Mouse (Mus musculus) regulatory T cell (primary cell): ENCODE measurements around the gene Pdcd6.

Source experiments
- in situ Hi-C: fragments of 300-600 bp; cut with MboI, MseI; formaldehyde crosslinking; loops from one replicate; pipeline ENCODE4 v1.15.1; 2025; ENCODE audit warnings: high pct_unique_total_duplicates

Gene Pdcd6

GRCm38 (mm10) chr13:74317170-74317849 is at the start of gene Pdcd6:
TSS of gene Pdcd6 (minus strand) at chr13:74317580.
- in situ Hi-C loops: loop anchor here (5.0 kb wide), 1 partner anchor 605 kb away; no protein-coding TSS in a partner anchor

DNA sequence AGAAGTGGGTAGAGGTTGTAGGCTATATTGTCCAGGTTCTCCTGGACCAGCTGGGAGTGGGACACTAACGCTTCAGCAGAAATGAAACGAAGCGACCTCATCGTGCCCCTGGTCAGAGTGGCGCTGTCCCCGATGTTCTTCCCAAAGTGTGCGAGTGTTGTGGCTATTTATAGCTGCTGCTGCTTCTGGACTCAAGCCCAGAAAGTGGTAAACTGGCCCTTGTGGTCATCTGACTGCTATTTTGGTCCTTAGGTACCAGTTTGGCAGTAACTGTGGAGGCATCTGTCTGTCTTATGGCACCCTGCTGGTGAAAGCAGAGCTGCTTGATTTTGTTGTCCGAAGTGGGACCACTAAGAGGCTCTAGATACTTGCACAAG is 46.5 kb upstream of the Pdcd6 start, which contains the start of gene Lrrc14b:
Lrrc14b (minus strand) TSS at position 147 of the 377 bp plus-strand sequence.
- in situ Hi-C loops: loop anchor here (25.0 kb wide), 1 partner anchor 1473 kb away; the partner anchor contains the start of gene Glrx

DNA sequence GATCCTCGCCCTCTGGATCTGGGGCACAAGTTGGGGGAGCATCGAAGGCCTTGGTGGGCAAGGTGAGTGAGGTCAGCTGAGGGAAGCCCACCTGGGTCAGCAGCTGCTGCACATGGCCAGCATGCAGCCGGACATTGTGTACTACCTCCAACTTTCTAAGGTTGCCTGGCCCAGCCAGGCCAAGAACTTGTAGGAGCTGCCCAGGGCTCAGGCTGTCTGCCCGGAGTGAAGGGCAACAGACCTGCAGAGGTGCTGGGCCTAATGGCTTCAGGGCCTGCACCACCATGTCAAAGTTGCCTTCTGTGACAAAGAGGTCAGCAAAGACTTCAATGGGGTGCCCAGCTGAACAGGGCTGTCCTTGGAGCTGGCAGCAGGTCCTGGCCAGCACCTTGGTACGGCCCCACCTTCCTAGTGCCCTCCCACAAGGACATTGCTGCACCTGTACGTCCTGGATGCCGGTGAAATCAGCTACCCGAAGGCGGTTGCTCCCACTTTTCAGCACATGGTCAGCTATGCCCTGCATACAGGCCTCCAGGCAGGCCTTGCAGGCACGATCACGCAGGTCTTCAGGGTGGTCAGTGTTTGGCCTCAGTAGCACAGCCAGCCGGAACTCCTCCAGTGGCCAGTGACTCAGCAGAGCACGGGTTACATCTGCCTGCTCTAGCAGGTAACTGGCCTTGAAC is 45.9 kb upstream of the Pdcd6 start:
- in situ Hi-C loops: loop anchor here (25.0 kb wide), 1 partner anchor 1474 kb away; the partner anchor contains the start of gene Glrx

DNA sequence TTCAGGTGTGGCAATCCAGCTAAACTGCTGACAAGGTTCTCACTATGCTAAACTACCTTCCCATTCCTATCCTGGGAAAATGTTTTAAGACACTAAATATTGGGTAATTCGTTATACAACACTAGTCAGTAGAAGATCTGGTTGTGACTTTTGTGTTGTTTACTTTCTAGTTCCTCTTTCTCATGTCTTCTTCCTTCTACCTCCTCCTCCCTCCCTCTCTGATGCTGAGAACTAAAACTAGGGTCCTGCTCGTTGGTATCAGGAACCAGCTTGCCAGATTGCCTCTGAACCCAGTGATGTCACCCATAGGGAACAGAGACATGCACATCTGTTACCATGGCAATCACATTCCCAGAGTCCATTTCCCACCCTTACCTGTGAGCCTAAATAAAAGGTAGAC is 44.8 kb upstream of the Pdcd6 start:
- in situ Hi-C loops: loop anchor here (25.0 kb wide), 1 partner anchor 1475 kb away; the partner anchor contains the start of gene Glrx

DNA sequence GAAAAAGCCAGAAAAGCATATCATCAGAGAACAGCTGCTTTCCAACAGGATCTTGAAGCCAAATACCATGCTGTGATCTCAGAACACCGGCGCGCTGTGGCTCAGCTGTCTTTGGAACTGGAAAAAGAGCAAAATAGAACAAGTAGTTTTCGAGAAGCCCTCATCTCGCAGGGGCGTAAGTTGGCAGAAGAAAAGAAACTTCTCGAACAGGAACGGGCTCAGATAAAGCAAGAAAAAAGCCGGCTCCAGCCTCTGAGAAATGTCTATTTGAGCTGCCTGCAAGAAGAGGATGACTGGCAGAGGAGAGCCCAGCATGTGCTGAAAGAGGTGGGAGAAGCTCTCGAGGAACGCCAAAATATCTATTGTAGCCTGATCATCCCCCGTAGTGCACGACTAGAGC is 39.1 kb upstream of the Pdcd6 start:
- in situ Hi-C loops: loop anchor here (25.0 kb wide), 1 partner anchor 1481 kb away; the partner anchor contains the start of gene Glrx

GRCm38 (mm10) chr13:74350435-74350906 is 33.1 kb upstream of the Pdcd6 start:
- in situ Hi-C loops: loop anchor here (25.0 kb wide), 1 partner anchor 1487 kb away; the partner anchor contains the start of gene Glrx

- in situ Hi-C loops: loop anchor here (10.0 to 25.0 kb wide), 2 partner anchors 185 to 1488 kb away; partner anchors contain the start of gene Glrx
These were observed 32.4 kb upstream of the Pdcd6 start, which contains the start of the genes Sdha and Ccdc127 for GRCm38 (mm10) chr13:74349566-74350434. TSS of gene Sdha (minus strand) at chr13:74350280. TSS of gene Ccdc127 (plus strand) at chr13:74350309.

GRCm38 (mm10) chr13:74341036-74341435 is 23.7 kb upstream of the Pdcd6 start:
- in situ Hi-C loops: loop anchor here (10.0 kb wide), 1 partner anchor 194 kb away; no protein-coding TSS in a partner anchor

GRCm38 (mm10) chr13:74329321-74329720 is 11.9 kb upstream of the Pdcd6 start:
- in situ Hi-C loops: no loop called here

GRCm38 (mm10) chr13:74316789-74317169 is 601 bp downstream of the Pdcd6 start:
- in situ Hi-C loops: loop anchor here (5.0 kb wide), 1 partner anchor 604 kb away; no protein-coding TSS in a partner anchor

DNA sequence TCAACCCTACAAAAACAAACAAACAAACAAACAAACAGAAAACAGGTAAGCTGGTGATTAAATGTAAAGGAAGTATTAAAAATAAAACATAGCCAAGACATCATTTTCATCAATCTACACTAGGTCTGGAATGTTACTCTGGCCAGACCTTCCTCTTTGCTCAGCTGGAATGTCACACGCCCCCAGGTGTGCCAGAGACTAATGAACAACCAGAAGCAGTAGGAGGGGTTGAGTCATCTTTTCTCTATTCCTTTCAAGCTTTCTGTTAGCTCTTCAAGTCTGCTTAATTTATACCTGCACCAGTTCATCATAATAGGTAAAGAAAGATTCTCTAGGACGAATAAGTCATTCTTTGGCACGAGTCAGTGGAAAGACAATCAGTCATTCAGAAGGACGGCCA is 994 bp downstream of the Pdcd6 start:
- in situ Hi-C loops: loop anchor here (5.0 kb wide), 1 partner anchor 604 kb away; no protein-coding TSS in a partner anchor

DNA sequence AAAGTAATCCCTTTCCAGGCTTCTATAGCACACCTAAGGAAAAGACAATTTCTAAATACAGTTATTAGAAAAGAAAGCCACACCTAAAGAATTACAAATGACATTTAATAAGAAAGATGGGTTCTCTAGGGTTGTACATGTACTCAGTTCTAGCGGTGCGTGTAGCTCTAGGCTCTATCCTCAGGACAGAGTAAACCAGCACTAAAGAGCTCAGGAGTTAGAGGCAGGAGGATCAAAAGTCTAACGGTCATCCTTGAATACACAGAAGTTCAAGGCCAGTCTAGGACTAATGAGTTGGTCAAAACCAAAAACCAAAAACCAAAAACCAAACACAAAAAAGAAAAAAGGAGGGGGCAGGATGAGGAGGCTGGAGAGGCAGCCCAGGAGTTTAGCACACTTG is 2.8 kb downstream of the Pdcd6 start:
- in situ Hi-C loops: loop anchor here (5.0 kb wide), 1 partner anchor 602 kb away; no protein-coding TSS in a partner anchor

GRCm38 (mm10) chr13:74305780-74306179 is 11.6 kb downstream of the Pdcd6 start:
- in situ Hi-C loops: no loop called here

GRCm38 (mm10) chr13:74305380-74305779 is 12.0 kb downstream of the Pdcd6 start:
- in situ Hi-C loops: no loop called here

DNA sequence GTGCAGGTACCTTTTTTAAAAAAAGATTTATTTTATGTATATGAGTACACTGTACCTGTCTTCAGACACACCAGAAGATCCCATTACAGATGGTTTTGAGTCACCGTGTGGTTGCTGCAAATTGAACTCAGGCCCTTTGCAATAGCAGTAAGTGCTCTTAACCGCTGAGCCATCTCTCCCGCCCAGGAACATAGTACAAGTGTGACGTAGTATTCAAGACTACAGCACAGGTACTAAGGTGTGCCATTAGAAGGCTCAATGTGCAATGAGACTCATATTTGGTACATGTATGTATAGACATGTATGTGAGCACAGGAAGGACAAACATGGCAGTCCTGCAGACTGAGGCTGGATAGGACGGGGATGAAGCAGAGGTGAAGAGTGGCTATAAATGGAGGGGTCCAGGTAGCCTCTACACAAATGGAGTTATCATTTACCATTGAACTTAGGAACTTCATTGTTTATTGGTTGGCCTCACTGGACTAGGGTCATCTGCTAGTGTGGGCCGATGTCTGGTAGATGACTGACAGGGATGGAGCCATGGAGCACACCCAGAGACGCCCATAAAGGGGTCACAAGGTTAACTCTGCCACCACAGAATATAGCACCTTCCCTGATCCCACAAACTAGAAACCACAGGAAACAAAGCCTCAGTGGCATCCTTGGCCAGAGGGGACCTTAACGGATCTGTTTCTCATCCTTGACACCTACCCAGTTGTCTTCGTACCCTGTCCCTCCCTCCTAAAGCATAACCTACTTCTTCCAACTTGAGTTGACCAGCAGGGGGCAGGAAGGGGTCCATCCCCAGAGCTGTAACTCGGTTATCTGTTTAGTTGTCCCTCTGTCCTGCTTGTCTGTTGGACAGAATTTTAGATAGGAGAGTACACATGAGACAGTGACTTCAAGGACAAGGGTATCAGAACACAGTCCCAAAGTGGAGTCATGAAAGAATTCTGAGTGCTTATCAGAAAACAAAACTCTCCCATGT is 15.0 kb downstream of the Pdcd6 start:
- in situ Hi-C loops: loop anchor here (5.0 kb wide), 1 partner anchor 110 kb away; no protein-coding TSS in a partner anchor

- in situ Hi-C loops: loop anchor here (5.0 kb wide), 1 partner anchor 109 kb away; no protein-coding TSS in a partner anchor
These were observed 15.8 kb downstream of the Pdcd6 start for GRCm38 (mm10) chr13:74301607-74301984.

GRCm38 (mm10) chr13:74300925-74301606 is 16.3 kb downstream of the Pdcd6 start:
- in situ Hi-C loops: loop anchor here (5.0 kb wide), 1 partner anchor 109 kb away; no protein-coding TSS in a partner anchor

DNA sequence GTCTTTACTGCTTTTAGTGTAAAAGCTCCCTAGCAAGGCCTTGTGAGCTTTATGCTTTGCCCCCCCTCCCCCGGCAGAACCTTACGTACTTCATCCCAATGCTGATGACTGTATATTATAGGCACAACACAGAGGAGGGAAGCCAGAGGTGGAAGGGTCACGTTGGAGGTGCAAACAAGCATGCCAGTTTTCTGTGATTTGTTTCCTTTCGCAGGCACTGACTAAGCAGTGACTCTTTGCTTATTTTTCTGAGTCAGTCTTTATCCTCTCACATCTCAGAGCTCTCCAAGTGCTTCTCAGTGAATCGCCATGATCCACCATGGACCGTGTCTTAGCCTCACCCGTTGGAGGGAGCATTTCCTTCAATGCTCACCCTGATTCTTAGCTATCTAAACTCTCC is 21.0 kb downstream of the Pdcd6 start:
- in situ Hi-C loops: no loop called here

- in situ Hi-C loops: loop anchor here (5.0 kb wide), 1 partner anchor 190 kb away; no protein-coding TSS in a partner anchor
These were observed 25.2 kb downstream of the Pdcd6 start, which contains the start of gene Ahrr for GRCm38 (mm10) chr13:74292167-74292566. TSS of gene Ahrr (minus strand) at chr13:74292331.
